Mouse (Mus musculus): ENCODE measurements around the gene Scpep1. TPM values are rescaled to one million over a fixed set of nuclear protein-coding genes. Genes with fewer than 3 reads are reported as not detected.
"Not testable (repeated sequence)": the region's sequence is repeated elsewhere in the genome, so short reads cannot be mapped to it uniquely, and the experiment has no call there.

The Scpep1 gene
- total and polyA plus RNA-seq, 3 experiments = 2.1 to 25.2 (median 8.1) TPM

GRCm38 (mm10) chr11:88890904-88891303 is 64.4 kb downstream of the Scpep1 start:
- not testable (repeated sequence) for H3K36me3 ChIP-seq (replicated peaks); ATAC-seq (ENCODE audit: extremely low read depth, insufficient number of reproducible peaks, low FRiP score, poor library complexity, severe bottlenecking); H3K4me1 ChIP-seq (ENCODE audit: insufficient read depth, low read depth, low read length); DNase-seq (ENCODE audit: low spot score); H3K9me3 ChIP-seq (replicated peaks); H3K4me3 ChIP-seq (ENCODE audit: low read depth, low read length)
- H3K27me3 ChIP-seq (ENCODE audit: insufficient read depth, low read length) = peaks cover 14% of the 10 kb centered on the region

DNA sequence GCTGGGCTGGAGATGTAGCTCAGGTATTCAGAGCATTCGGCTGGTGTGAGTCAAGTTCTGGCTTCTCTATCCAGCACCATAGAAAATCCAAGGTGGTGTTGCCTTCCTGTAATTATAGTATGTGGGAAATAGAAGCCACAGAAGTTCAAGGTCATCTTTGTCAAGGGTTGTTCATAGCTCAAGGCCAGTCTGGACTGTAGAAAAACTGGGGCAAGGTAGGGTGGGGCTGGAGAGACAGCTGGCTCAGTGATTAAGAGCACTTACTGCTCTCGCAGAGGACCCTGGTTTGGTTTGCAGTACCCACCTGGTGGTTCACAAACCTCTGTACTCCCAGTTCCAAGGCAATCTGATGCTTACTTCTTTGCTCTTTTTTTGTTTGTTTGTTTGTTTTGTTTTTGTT is 66.3 kb downstream of the Scpep1 start:
- H3K36me3 ChIP-seq (replicated peaks) = no peaks in the 10 kb centered on the region
- ATAC-seq (ENCODE audit: extremely low read depth, insufficient number of reproducible peaks, low FRiP score, poor library complexity, severe bottlenecking) = no peak

DNA sequence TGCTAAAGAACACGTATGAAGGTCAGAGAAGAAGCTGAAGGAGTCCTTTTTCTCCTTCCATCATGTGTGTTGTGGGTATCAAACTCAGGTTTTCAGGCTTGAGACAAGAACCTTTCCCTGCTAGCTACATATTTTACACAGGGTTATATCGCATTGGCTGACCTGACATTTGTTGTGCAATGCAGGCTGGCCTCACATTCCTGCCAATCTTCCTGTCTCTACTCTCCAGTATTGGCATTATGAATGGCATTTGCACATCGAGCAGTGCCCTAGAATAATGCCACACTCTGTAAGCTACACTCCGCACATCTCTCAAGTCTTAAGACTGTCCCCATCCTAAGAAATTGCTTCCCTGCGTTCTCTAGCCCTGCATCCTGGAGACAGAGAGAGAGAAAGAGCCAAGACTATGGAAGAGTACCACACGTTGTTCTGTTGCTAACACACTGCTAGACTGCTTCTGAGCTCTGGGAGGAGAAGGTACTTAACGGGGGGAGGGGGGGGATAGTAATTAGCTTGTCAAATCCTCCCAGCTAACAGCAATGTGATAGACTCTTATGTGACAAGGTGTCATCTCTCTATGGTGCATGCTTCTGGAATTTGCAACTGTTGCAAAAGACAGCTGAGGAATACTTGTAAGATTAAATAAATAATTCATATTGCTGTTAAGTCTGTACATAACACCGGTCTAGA is 70.7 kb downstream of the Scpep1 start:
- DNase-seq (ENCODE audit: low spot score) (no peak), ATAC-seq (ENCODE audit: extremely low read depth, insufficient number of reproducible peaks, low FRiP score, poor library complexity, severe bottlenecking) (no peak)
- no peaks in the 10 kb centered on the region for H3K36me3 ChIP-seq (replicated peaks)
- no peak overlapping the region for H3K4me3 ChIP-seq (ENCODE audit: low read depth, low read length)
- H3K9me3 ChIP-seq (replicated peaks) = no peaks in the 10 kb centered on the region
- peaks cover 20% of the 10 kb centered on the region for H3K27me3 ChIP-seq (ENCODE audit: insufficient read depth, low read length)
- TF ChIP-seq CTCF (IDR thresholded peaks at IDR 0.05; ENCODE audit: low read depth, low read length) (no peak), POLR2AphosphoS5 (IDR thresholded peaks at IDR 0.05; ENCODE audit: insufficient replicate concordance, low read depth, low read length) (no peak), GATA1 (IDR thresholded peaks at IDR 0.05; ENCODE audit: borderline replicate concordance, low read length) (no peak), TAL1 (conservative IDR thresholded peaks at IDR 0.05; ENCODE audit: low read depth, low read length) (no peak), GATA2 (IDR thresholded peaks at IDR 0.05; ENCODE audit: borderline replicate concordance, low read depth, low read length) (no peak)
- H3K4me1 ChIP-seq (ENCODE audit: insufficient read depth, low read depth, low read length) = no peaks in the 10 kb centered on the region

More for the DNA sequence above, 66.3 kb downstream of the Scpep1 start:
- Histone ChIP-seq H3K4me3 (ENCODE audit: low read depth, low read length) (no peak overlapping the region), H3K9me3 (replicated peaks) (no peaks in the 10 kb centered on the region), H3K27me3 (ENCODE audit: insufficient read depth, low read length) (peaks cover 14% of the 10 kb centered on the region), H3K4me1 (ENCODE audit: insufficient read depth, low read depth, low read length) (no peaks in the 10 kb centered on the region)
- DNase-seq (ENCODE audit: low spot score) = no peak
- TF ChIP-seq GATA1 (IDR thresholded peaks at IDR 0.05; ENCODE audit: borderline replicate concordance, low read length) (no peak), TAL1 (conservative IDR thresholded peaks at IDR 0.05; ENCODE audit: low read depth, low read length) (no peak), GATA2 (IDR thresholded peaks at IDR 0.05; ENCODE audit: borderline replicate concordance, low read depth, low read length) (no peak), POLR2AphosphoS5 (IDR thresholded peaks at IDR 0.05; ENCODE audit: insufficient replicate concordance, low read depth, low read length) (no peak), CTCF (IDR thresholded peaks at IDR 0.05; ENCODE audit: low read depth, low read length) (no peak)

GRCm38 (mm10) chr11:88878011-88878410 is 77.3 kb downstream of the Scpep1 start:
- no peak for ATAC-seq (ENCODE audit: extremely low read depth, insufficient number of reproducible peaks, low FRiP score, poor library complexity, severe bottlenecking)
- no peak for TF ChIP-seq POLR2AphosphoS5 (IDR thresholded peaks at IDR 0.05; ENCODE audit: insufficient replicate concordance, low read depth, low read length)
- no peak for TF ChIP-seq CTCF (IDR thresholded peaks at IDR 0.05; ENCODE audit: low read depth, low read length)
- TF ChIP-seq GATA1 (IDR thresholded peaks at IDR 0.05; ENCODE audit: borderline replicate concordance, low read length) = no peak
- no peak for TF ChIP-seq TAL1 (conservative IDR thresholded peaks at IDR 0.05; ENCODE audit: low read depth, low read length)
- TF ChIP-seq GATA2 (IDR thresholded peaks at IDR 0.05; ENCODE audit: borderline replicate concordance, low read depth, low read length) = no peak

More at GRCm38 (mm10) chr11:88878011-88878410, 77.3 kb downstream of the Scpep1 start:
- Histone ChIP-seq H3K4me1 (ENCODE audit: insufficient read depth, low read depth, low read length) (no peaks in the 10 kb centered on the region), H3K4me3 (ENCODE audit: low read depth, low read length) (no peak overlapping the region), H3K27me3 (ENCODE audit: insufficient read depth, low read length) (peaks cover 21% of the 10 kb centered on the region), H3K36me3 (replicated peaks) (no peaks in the 10 kb centered on the region), H3K9me3 (replicated peaks) (no peaks in the 10 kb centered on the region)
- no peak for DNase-seq (ENCODE audit: low spot score)

Other genes with a start within 250 kb of the Scpep1 start
- 197 and 198 TPM in 2 replicates for gene Msi2, start 237.0 kb downstream of the Scpep1 start, total RNA-seq (2014; fragmentation: Nextera tagmentation)
- 88.2 and 144 TPM in 2 replicates for gene Msi2, start 237.0 kb downstream of the Scpep1 start, total RNA-seq (2017)
- gene Msi2, start 237.0 kb downstream of the Scpep1 start, polyA plus RNA-seq (2012) = 26.3 and 36.5 TPM in 2 replicates
- gene Akap1, start 90.9 kb downstream of the Scpep1 start, total RNA-seq (2014; fragmentation: Nextera tagmentation) = 9.1 and 12.0 TPM in 2 replicates
- 16.7 and 18.8 TPM in 2 replicates for gene Akap1, start 90.9 kb downstream of the Scpep1 start, total RNA-seq (2017)
- 8.4 and 10.9 TPM in 2 replicates for gene Akap1, start 90.9 kb downstream of the Scpep1 start, polyA plus RNA-seq (2012)
- gene Elobl, start 11.5 kb upstream of the Scpep1 start, total RNA-seq (2014; fragmentation: Nextera tagmentation) = not detected in 2 replicates
- 0.29 TPM in 1 of 2 replicates, not detected in the other for gene Elobl, start 11.5 kb upstream of the Scpep1 start, total RNA-seq (2017)
- not detected in 2 replicates for gene Elobl, start 11.5 kb upstream of the Scpep1 start, polyA plus RNA-seq (2012)
- gene Coil, start 14.8 kb upstream of the Scpep1 start, total RNA-seq (2014; fragmentation: Nextera tagmentation) = 6.3 and 6.7 TPM in 2 replicates
- gene Coil, start 14.8 kb upstream of the Scpep1 start, total RNA-seq (2017) = 13.5 and 14.1 TPM in 2 replicates
- gene Coil, start 14.8 kb upstream of the Scpep1 start, polyA plus RNA-seq (2012) = 12.7 and 13.3 TPM in 2 replicates
- 69.6 and 73.4 TPM in 2 replicates for gene Trim25, start 43.9 kb upstream of the Scpep1 start, total RNA-seq (2014; fragmentation: Nextera tagmentation)
- 23.9 and 36.4 TPM in 2 replicates for gene Trim25, start 43.9 kb upstream of the Scpep1 start, total RNA-seq (2017)
- 73.1 and 75.4 TPM in 2 replicates for gene Trim25, start 43.9 kb upstream of the Scpep1 start, polyA plus RNA-seq (2012)
- 3.9 and 4.4 TPM in 2 replicates for gene Dgke, start 111.4 kb upstream of the Scpep1 start, total RNA-seq (2014; fragmentation: Nextera tagmentation)
- 3.1 and 3.4 TPM in 2 replicates for gene Dgke, start 111.4 kb upstream of the Scpep1 start, total RNA-seq (2017)
- 1.6 and 2.1 TPM in 2 replicates for gene Dgke, start 111.4 kb upstream of the Scpep1 start, polyA plus RNA-seq (2012)
- gene Gm525, start 118.4 kb upstream of the Scpep1 start, total RNA-seq (2014; fragmentation: Nextera tagmentation) = not detected in 2 replicates
- gene Gm525, start 118.4 kb upstream of the Scpep1 start, total RNA-seq (2017) = not detected in 2 replicates
- not detected in 2 replicates for gene Gm525, start 118.4 kb upstream of the Scpep1 start, polyA plus RNA-seq (2012)

Measured in G1E (cell line).